Mouse (Mus musculus): ENCODE data around the gene Taz.

The Taz gene

GRCm38 (mm10) chrX:74281041-74281731 lies 526 bp upstream of the Taz start:
- DNase-seq (ENCODE audit: low read depth, low spot score): no peak

GRCm38 (mm10) chrX:74282395-74283091 lies 831 bp downstream of the Taz start:
- DNase-seq (ENCODE audit: low read depth, low spot score): peak; percentile 85

- DNase-seq (ENCODE audit: low read depth, low spot score): no peak
Measured at GRCm38 (mm10) chrX:74283092-74283437, 1.4 kb downstream of the Taz start.

DNA sequence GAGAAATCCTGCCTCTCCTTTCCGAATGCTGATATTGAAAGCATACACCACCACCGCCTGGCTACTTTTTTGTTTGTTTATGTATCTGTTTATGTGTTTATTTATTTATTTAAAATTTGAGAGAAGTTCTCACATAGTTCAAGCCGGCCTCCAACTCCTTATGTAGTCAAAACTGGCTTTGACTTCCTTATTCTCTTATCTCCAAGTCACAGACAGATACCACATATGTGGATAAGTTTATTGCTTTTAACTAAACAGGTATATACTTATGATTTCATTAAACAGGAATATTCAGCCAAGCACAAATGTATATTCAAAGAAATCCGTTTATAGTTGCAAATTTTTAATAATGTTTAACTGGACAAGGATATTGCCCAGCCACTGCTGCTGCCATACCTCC lies 11.7 kb downstream of the Taz start:
- DNase-seq (ENCODE audit: low read depth, low spot score): no peak

- peak; percentile 95 for DNase-seq (ENCODE audit: low read depth, low spot score)
Measured at GRCm38 (mm10) chrX:74296538-74297448, 15.1 kb downstream of the Taz start, which contains the start of gene Atp6ap1. Gene Atp6ap1, plus strand, starts transcription at chrX:74297097.

DNA sequence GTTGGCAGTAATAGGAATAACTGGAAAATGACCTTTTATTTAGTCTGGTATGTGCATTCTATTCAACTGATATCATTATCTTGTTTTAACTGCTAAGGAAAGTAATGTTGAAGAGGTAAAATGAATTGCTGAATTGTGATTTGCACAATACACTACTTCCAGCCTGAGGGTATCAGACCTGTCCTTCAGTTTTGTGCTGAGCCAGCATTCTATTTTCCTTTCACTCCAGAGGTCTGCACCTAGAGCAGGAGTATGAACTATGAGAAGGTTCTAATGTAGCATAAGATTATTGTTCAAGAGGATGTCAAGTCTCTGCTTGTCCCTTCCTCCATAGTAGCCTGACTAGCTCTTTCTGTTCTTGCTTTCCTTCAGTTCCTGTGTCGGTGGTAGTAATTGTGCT lies 16.6 kb downstream of the Taz start:
- DNase-seq (ENCODE audit: low read depth, low spot score): no peak

GRCm38 (mm10) chrX:74299721-74300120 lies 18.0 kb downstream of the Taz start:
- no peak for DNase-seq (ENCODE audit: low read depth, low spot score)

DNA sequence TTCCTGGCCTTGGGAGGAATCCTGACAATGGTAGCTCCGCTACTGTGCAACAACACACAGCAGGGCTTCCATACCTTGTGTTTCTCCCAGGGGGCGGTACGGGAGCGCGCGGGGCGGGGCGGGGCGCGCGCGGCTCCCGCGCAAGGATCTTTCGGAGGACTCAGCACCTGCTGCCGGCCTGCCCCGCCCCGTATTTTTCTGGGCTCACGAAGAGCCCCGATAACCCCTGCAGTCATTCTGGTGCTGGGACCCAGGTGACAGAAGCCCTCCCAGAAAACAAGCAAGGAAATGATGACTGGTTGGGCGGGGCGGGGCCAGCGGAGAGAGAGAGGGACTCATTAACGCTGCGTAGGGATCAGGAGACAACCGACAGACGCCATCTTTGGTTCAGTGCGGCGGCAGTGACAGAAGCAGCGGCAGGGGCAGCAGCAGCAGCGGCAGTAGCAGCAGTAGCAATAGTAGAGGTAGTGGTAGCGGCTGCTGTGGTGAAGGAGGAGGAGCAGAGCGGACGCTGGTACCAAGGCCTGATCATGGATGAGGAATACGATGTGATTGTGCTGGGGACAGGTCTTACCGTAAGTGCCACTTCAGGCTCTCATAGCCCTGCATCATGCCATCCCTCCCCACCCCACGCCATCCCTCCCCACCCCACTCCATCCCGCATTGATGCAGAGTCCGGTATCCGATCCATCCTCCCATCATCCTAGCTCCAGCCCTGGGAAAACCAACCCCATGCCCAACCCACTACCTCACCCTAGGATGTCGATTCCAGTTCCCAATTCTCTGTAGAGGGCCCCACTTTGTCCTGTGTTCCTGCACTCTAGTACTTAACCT lies 23.4 kb downstream of the Taz start, which contains the start of gene Gdi1:
Gene Gdi1 (plus strand): TSS at position 132 of the 834 bp plus-strand sequence.
- DNase-seq (ENCODE audit: low read depth, low spot score): peak; percentile 55

DNA sequence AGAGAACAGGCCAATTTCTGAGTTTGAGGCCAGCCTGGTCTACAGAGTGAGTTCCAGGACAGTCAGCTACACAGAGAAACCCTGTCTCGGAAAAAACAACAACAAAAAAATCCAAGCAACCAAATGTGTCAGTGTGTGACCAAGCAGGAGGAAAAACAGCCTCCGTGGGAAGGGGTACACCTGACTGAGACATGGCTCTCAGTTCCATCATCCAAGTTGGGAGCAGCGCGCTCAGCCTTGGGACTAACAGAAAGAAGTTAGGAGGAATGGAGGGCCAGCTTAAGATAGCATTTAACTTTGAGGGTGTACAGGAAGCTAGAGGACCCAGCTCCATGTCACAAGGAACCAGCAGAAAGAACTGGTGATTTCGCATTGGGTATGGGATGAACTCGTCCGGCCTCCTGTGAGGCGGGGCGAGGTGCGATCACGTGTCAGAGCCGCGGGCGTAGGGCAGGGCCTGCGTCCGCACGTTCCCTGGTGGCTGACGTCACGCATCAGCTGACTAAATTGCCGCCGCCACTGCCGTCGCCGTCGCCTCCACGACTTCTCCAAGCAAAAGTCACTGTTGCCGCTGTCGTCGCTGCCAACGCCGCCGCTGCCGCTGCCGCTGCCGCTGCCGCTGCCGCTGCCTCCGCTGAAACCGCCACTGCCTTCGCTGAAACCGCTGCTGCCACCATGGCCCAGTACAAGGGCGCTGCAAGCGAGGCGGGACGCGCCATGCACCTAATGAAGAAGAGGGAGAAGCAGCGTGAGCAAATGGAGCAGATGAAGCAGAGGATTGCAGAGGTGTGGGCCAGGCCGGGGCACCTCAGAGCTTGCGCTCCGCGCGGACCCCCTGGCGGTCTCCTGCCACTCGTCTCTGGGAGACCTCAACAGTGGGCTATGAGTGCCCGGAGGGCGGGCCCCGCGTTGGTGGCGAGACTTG lies 31.1 kb downstream of the Taz start, which contains the start of gene Fam50a:
Gene Fam50a (plus strand): TSS at position 494 of the 925 bp plus-strand sequence.
- peak; percentile 80 for DNase-seq (ENCODE audit: low read depth, low spot score)

DNA sequence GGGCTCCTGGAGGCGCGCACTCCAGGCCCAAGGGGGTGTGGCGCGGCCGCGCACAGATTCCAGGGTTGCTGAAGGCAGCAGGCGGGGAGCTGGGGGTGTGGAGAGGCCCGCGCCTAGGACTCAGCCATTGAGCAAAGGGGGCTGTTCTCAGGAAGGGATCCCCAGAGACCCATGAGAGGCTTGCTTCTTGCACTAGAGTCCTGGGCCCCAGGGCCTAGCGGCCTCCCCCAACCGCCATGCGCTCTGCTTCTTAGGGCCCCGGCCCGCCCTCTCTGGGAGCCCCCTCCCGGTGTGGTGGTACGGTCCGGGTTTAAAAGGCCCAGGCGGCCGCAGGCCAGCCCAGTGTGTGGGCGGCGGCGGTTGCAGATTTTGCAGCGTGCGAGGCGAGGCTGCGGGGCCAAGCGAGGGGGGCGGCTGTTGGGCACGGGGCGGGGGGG lies 47.0 kb downstream of the Taz start, which contains the start of gene Plxna3:
Gene Plxna3 (plus strand): TSS at position 342 of the 437 bp plus-strand sequence.
- peak; percentile 18 for DNase-seq (ENCODE audit: low read depth, low spot score)

DNA sequence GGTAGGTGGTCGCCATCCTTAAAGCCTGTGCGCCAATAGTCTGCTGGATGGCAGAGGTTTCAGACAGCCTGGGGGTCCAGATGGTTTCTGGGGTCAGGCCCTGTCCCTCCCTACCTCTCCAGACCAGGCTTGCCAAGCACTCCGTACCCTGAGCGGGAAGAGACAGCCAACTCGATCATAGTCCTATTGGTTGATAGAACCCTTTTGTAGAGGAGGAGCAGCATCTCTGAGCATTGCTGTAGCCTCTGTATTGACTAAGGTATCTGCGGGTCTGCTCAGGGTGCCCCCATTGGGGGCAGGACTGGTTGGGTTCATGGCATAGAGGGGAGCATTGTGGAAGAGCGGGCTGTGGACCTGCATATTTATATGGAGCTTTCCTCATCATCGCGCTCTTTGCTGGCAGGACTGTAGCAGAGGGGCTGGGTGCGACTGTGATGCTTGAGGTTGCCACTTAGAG lies 47.5 kb downstream of the Taz start:
- DNase-seq (ENCODE audit: low read depth, low spot score): no peak

DNA sequence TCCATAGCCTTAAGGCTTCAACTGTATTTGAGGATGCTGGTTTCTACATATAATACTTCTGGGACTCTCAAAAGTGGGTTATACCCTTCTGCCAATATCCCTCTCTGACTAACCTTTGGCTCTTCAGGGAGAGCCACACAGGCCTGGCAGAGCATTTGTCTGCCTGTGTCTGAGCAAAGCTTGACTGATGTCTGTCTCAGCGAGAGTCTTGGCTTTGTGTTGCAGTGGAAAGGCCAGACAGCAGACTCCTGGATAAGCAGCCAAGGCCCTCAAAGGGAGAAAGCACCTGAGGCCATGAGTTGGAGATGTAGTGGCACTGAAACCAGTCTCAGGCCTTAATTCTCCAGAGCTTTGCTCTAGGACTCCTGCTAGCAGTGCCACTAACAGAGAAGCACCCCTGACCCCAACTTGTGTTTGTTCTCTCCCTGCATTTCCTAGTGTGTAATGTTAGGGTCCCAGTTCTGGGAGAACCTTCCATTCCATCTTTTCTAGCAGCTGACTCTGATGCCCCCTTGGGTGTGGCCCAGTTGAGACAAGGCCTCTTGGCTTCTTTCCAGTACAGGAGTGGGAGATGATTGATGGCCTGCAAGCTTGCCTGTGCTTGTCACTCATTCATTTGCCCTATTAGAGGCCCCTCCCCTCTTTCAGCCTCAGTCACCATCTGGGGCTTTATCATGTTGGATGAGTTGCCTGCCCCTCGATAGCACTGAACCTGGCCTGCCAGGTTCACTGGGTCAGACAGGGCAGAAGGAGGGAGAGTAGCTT lies 48.6 kb downstream of the Taz start:
- no peak for DNase-seq (ENCODE audit: low read depth, low spot score)

Data from telencephalon, adult 2 months (tissue).